9 mouse cellular contexts compared by ENCODE assay signal in the genomic region with DNA sequence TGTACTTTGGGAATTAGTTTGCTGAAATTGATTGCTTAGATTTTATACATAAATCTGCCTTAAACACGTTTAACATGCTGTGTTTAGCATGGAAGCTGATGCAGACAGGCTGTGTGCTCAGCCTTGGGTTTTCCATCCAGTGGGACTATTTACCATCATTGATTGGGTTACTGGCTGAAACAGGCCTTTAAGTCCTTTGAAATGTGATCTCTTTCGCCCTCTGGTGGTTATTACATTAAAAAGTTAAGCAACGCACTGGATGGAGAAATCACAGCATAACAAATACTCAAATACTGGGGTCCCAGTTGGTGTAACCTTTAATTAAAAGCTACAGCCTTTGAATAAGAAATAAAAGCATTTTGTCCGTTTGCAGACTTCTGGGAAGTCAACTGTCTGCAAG.
DNase-seq lines count a peak whose midpoint lies in the region; ATAC-seq and TF ChIP-seq lines count a peak whose summit lies in the region.
"Had no signal": no experiment of that assay in that cellular context is flagged by ENCODE, and none has a peak within 500 bp of the region (broad histone marks: within the 10 kb centered on the region; RNA-seq: fewer than 3 reads in every experiment).

No protein-coding gene starts in this region.

- H3K27ac ChIP-seq in hindbrain, postnatal 0 days = no peak overlapping the region
- no peak overlapping the region for H3K27ac ChIP-seq in hindbrain, embryonic 16.5 days (ENCODE audit: low read depth, low read length)
- H3K27ac ChIP-seq: macrophage had no signal

- ATAC-seq in hindbrain, postnatal 0 days = peak; percentile 29; the same call in 1 of the 2 replicates
- no peak for ATAC-seq in hindbrain, embryonic 16.5 days

- no peaks in the 10 kb centered on the region for H3K9me3 ChIP-seq in hindbrain, postnatal 0 days (ENCODE audit: low read length)
- no peaks in the 10 kb centered on the region for H3K9me3 ChIP-seq in hindbrain, embryonic 16.5 days (ENCODE audit: control insufficient read depth, low read length)

- DNase-seq in hindbrain, postnatal 0 days (ENCODE audit: low spot score) = peak; percentile 91
- DNase-seq in 416B (ENCODE audit: low read depth) = peak; percentile 63
- peak; percentile 54 for DNase-seq in Muller cell, postnatal 12 days (ENCODE audit: inconsistent ontology term)
- peak; percentile 74 for DNase-seq in forelimb bud, embryonic 11.5 days (ENCODE audit: low read depth, low spot score)
- no peak for DNase-seq in right cerebral cortex, adult 18-20 months
- no peak for DNase-seq in cerebellum, adult 18-20 months
- DNase-seq in right cerebral cortex, postnatal 10 days (ENCODE audit: low spot score in 2 of 2) = no peak

- no peak overlapping the region for H3K4me2 ChIP-seq in hindbrain, postnatal 0 days (ENCODE audit: low read depth, low read length)
- H3K4me2 ChIP-seq in hindbrain, embryonic 16.5 days (ENCODE audit: low read length) = no peak overlapping the region

- 15% methylated on average over 4 of the region's 4 CpGs for WGBS in hindbrain, postnatal 0 days
- WGBS in hindbrain, embryonic 16.5 days = 9% methylated on average over 4 of the region's 4 CpGs

- no peak overlapping the region for H3K9ac ChIP-seq in hindbrain, postnatal 0 days (replicated peaks; ENCODE audit: low read length)
- no peak overlapping the region for H3K9ac ChIP-seq in hindbrain, embryonic 16.5 days (ENCODE audit: low read depth, low read length)

- H3K27me3 ChIP-seq in hindbrain, postnatal 0 days (ENCODE audit: insufficient read depth, low read length) = no peaks in the 10 kb centered on the region
- H3K27me3 ChIP-seq in hindbrain, embryonic 16.5 days (replicated peaks; ENCODE audit: control insufficient read depth, insufficient read depth, low read length) = no peaks in the 10 kb centered on the region

- H3K36me3 ChIP-seq in hindbrain, postnatal 0 days (ENCODE audit: insufficient read depth, low read length) = no peaks in the 10 kb centered on the region
- no peaks in the 10 kb centered on the region for H3K36me3 ChIP-seq in hindbrain, embryonic 16.5 days (ENCODE audit: control insufficient read depth, insufficient read depth, low read length)

- H3K4me3 ChIP-seq in hindbrain, postnatal 0 days (ENCODE audit: low read length) = no peak overlapping the region
- no peak overlapping the region for H3K4me3 ChIP-seq in hindbrain, embryonic 16.5 days (ENCODE audit: low read length)

- H3K4me1 ChIP-seq in hindbrain, postnatal 0 days (ENCODE audit: insufficient read depth, low read length) = no peaks in the 10 kb centered on the region
- no peaks in the 10 kb centered on the region for H3K4me1 ChIP-seq in hindbrain, embryonic 16.5 days (ENCODE audit: control insufficient read depth, insufficient read depth, low read depth, low read length)

- TF ChIP-seq CTCF in hindbrain, postnatal 0 days (IDR thresholded peaks at IDR 0.05; ENCODE audit: low read depth) = peak; percentile 74

Comparison
In these comparisons a context has a peak if more than half of its experiments do, and no peak if none do; other contexts are left out.
1. DNase-seq: peak in hindbrain, postnatal 0 days (single experiment), 416B (single experiment), Muller cell, postnatal 12 days (single experiment) and forelimb bud, embryonic 11.5 days (single experiment); none in right cerebral cortex, adult 18-20 months (single experiment), cerebellum, adult 18-20 months (0 of 2) and right cerebral cortex, postnatal 10 days (0 of 2).